Mouse (Mus musculus): Measurements from ENCODE around the gene 3110082J24Rik.

3110082J24Rik gene

DNA sequence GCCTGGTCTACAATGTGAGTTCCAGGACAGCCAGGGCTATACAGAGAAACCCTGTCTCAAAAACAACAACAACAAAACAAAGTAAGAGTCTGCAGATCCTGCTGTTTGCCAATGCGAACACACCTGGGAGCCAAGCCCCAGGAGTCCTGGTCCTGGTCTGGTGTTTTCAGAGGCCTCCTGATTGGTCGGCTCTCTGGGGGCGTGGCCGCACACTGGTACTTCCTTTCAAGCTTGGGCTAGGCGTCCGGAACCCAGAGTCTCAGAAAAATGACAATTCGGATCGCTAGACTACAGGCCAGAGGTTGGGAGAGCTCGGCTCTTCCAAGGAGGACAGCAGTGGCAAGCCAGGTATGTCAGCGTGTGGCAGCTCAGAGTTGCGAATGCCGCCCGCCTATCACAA, 13.2 kb downstream of the 3110082J24Rik start:
- in situ Hi-C loops (cut with MboI, MseI) = no loop called here

- in situ Hi-C loops (cut with MboI, MseI) = no loop called here
Observed at GRCm38 (mm10) chr5:30072825-30073821, 32.8 kb downstream of the 3110082J24Rik start, which contains the start of gene Tyms. TSS of gene Tyms (minus strand) at chr5:30073617.

GRCm38 (mm10) chr5:30072377-30072776, 33.5 kb downstream of the 3110082J24Rik start:
- in situ Hi-C loops (cut with MboI, MseI) = no loop called here

DNA sequence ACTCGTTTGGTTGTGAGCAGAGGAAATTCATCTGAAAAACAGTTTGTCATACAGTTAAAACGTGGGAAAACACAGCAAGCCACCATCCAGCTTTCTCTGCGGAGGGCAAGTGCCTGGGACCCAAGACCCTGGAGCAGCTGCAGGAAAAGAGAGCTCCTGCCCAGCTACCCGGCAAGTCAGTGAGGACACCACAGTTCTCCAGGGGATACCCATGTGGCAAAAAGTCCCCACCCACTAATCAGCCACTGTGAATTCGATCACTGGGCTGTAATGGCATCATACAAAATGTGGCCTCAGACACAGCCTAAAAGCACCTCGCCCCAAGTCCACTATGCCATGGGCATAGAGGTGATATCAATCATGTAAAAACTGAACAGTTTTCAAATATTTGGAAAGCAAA, 34.2 kb downstream of the 3110082J24Rik start:
- in situ Hi-C loops (cut with MboI, MseI) = no loop called here

DNA sequence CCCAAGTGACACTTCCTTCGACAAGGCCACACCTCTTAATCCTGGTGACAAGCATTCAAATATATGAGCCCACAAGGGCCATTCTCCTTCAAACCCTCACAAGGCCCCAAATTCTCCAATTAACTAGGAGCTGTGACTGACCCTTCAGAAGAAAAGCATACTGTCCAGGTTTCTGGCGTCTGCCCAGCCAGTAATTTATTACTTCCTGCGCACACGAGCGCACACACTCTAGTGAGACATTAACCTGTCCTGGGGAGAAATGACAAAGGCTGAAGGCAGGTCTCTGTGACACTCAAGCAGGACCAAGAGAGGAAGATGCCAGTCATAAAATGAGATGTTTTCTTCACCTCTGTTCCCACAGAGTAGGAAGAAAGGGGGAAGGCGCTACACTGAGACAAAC, 38.2 kb downstream of the 3110082J24Rik start:
- in situ Hi-C loops (cut with MboI, MseI) = no loop called here

GRCm38 (mm10) chr5:30059607-30060006, 46.3 kb downstream of the 3110082J24Rik start:
- in situ Hi-C loops (cut with MboI, MseI) = loop anchor here in 1 of 2 experiments (5.0 kb wide), 1 partner anchor 622 kb away; no protein-coding TSS in a partner anchor

DNA sequence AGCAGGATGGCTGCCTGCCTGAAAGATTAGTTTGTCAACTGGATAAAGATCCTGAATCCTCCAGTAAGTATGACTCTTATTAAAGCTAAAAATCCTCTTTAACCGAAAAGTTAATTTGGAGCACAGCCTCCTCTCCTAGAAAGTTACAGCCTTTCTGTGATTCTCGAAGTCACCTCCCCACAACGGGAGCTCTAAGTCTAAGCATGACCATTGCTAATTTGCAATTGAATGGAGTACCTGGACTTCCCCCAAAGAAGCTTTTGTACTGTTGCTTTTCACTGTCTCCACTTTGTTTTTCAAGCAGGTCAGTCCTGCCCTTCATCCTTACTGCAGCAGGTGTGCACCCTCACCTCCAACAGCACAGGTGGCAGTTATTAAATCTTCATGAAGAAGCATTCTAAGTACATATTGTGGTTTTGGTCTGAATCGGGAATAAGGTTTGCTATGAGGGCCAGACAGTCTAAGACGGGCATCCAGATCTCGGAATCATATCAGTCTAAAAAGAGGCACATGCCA, 47.6 kb downstream of the 3110082J24Rik start:
- in situ Hi-C loops (cut with MboI, MseI) = no loop called here

Measured in T-helper 17 cell (primary cell).